Mouse (Mus musculus) urinary bladder, postnatal 14 days (tissue): ENCODE results near the gene Il33.

Experiments
- DNase-seq: peaks from one replicate; pipeline ENCODE4 v3.0.0; 2021; ENCODE audit warnings: low spot score

Gene Il33

GRCm38 (mm10) chr19:30000406-30001365 is 75.8 kb downstream of the Il33 start:
- DNase-seq: no peak

- no peak for DNase-seq
Measured at GRCm38 (mm10) chr19:30001550-30001949, 76.6 kb downstream of the Il33 start.

- no peak for DNase-seq
Measured at GRCm38 (mm10) chr19:30003621-30004020, 78.7 kb downstream of the Il33 start, which contains the start of gene Trpd52l3. Gene Trpd52l3, plus strand, starts transcription at chr19:30003790.

GRCm38 (mm10) chr19:30006371-30006770 is 81.5 kb downstream of the Il33 start:
- no peak for DNase-seq
